Mouse (Mus musculus): Measurements from ENCODE around the gene Stxbp2. TPM values are rescaled to one million over a fixed set of nuclear protein-coding genes. Genes with fewer than 3 reads are reported as not detected.

The Stxbp2 gene
- polyA plus RNA-seq, 1 experiment from 2014 or later: 105 TPM

DNA sequence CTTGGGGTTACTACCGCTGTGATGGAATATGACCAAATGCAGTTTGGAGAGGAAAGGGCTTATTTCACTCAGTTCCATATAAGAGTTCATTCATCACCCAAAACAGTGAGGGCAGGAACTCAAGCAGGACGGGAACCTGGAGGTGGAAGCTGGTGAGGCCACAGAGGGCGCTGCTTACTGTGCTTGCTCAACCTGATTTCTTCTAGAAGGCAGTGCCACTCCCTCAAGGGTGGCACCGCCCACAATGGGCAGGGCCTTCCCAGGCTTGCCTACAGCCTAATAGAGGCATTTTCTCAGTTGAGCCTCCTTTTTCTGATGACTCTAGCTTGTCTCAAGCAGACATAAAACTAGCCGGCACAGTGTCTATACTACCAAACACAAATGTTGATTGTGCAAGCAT lies 15.0 kb downstream of the Stxbp2 start:
- no peak overlapping the region for H3K27ac ChIP-seq
- no peaks in the 10 kb centered on the region for H3K4me1 ChIP-seq
- WGBS: 23% methylated on average over 5 of the region's 5 CpGs
- H3K9ac ChIP-seq: no peak overlapping the region
- peak; percentile 80 for ATAC-seq (ENCODE audit: insufficient read depth, low FRiP score, low read depth)
- H3K9me3 ChIP-seq: no peaks in the 10 kb centered on the region
- H3K4me3 ChIP-seq (replicated peaks): no peak overlapping the region
- H3K27me3 ChIP-seq (replicated peaks): no peaks in the 10 kb centered on the region
- no peaks in the 10 kb centered on the region for H3K36me3 ChIP-seq
- H3K4me2 ChIP-seq: no peak overlapping the region

DNA sequence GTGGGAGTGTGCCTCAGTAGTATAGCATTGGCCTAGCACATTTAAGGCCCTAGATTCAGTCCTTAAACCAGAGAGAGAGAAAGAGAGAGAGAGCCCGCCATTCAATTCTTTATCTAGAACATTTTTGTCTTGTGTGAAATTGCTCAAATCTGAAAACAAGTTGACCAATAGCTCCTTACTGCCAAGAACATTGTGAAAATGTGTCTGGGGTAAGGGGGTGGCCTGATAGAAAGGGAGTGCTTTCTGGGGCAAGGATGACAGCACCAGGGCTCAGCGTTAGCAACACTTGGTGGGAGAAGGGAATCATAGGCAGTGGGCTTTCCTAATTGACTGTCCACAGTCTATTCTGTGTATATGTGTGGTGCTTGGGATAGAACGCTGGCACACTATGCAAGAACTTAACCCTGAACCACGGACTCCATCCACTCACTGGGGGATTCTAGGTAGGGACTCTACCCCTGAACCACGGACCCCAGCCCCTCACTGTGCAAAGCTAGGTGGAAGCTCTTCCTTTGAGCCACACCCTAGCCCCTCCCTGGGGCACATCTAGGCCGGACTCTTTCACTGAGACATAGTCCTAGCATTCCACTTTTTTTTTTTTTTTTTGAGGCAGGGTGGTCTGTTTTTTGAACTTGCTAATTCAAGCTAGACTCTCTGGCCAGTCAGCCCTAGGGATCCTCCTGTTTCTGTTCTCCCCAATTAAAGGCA lies 16.2 kb downstream of the Stxbp2 start:
- no peaks in the 10 kb centered on the region for H3K4me1 ChIP-seq
- no peaks in the 10 kb centered on the region for H3K9me3 ChIP-seq
- H3K4me3 ChIP-seq (replicated peaks): no peak overlapping the region
- no peaks in the 10 kb centered on the region for H3K36me3 ChIP-seq
- 78% methylated on average over 6 of the region's 6 CpGs for WGBS
- H3K27me3 ChIP-seq (replicated peaks): no peaks in the 10 kb centered on the region
- no peak overlapping the region for H3K9ac ChIP-seq
- no peak overlapping the region for H3K27ac ChIP-seq
- no peak overlapping the region for H3K4me2 ChIP-seq
- ATAC-seq (ENCODE audit: insufficient read depth, low FRiP score, low read depth): no peak

DNA sequence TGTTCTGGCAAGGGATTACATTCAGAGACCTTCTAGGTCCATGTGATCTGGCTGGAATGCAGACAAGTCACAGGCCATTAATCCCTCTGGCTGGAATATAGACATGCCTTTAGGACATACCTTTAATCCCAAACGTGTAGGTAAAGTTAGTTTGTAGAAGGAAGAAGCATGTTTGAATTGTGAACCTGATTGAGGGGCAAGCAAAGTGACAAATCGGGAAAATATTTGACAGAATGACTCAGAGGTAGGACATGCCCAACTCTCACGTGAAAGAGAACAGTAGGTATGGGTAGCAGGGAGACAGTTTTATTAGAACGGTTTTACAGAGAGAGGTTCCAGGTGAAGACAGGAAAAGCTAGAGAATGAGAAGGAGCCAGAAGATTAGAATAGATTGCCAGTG lies 16.8 kb downstream of the Stxbp2 start:
- no peak overlapping the region for H3K27ac ChIP-seq
- no peak overlapping the region for H3K4me3 ChIP-seq (replicated peaks)
- H3K36me3 ChIP-seq: no peaks in the 10 kb centered on the region
- no peak overlapping the region for H3K9ac ChIP-seq
- H3K4me2 ChIP-seq: no peak overlapping the region
- ATAC-seq (ENCODE audit: insufficient read depth, low FRiP score, low read depth): no peak
- H3K9me3 ChIP-seq: no peaks in the 10 kb centered on the region
- 71% methylated on average over 4 of the region's 4 CpGs for WGBS
- no peaks in the 10 kb centered on the region for H3K4me1 ChIP-seq
- H3K27me3 ChIP-seq (replicated peaks): no peaks in the 10 kb centered on the region

DNA sequence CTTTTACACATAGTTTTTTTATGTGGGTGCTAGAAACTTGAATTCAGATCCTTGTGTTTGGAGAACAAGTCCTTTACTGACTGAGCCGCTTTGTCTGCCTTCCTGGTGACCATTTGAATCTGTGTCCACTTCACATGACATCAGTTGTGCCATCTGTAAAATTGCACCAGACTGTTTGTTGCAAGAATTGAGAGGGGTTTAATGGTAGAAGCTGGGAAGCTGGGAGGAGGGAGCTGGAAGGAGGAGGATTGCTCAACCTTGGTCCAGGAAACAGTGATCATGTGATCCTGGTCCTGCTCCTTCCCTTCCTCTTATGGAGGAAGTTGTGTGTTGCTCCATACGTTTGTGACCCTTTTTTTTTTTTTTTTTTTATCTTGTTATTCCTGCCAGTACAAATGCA lies 17.5 kb downstream of the Stxbp2 start:
- ATAC-seq (ENCODE audit: insufficient read depth, low FRiP score, low read depth): no peak

DNA sequence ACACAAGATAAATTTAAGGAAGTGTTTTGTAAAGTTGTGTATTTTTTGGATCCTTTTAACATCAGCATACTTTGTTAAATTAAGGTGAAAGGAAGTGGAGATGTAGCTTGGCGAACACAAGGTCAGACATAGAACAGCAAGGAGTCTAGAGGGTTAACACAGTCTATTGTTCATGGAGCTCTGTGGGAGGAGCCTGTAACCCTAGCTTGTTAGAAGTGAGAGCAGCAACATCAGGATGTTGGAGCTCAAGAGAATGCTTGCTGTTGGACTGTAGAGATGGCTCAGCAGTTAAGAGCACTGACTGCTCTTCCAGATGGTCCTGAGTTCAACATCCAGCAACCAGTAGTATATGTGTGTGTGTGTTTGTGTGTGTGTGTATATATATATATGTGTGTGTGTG lies 18.2 kb downstream of the Stxbp2 start:
- Histone ChIP-seq H3K9me3 (no peaks in the 10 kb centered on the region), H3K4me1 (no peaks in the 10 kb centered on the region), H3K36me3 (no peaks in the 10 kb centered on the region), H3K4me3 (replicated peaks) (no peak overlapping the region), H3K4me2 (peak overlapping the region; percentile 6; the same call in 1 of the 2 replicates), H3K9ac (no peak overlapping the region), H3K27ac (no peak overlapping the region), H3K27me3 (replicated peaks) (no peaks in the 10 kb centered on the region)
- no peak for ATAC-seq (ENCODE audit: insufficient read depth, low FRiP score, low read depth)
- 41% methylated on average over 1 of the region's 1 CpGs for WGBS

More for the DNA sequence above, 17.5 kb downstream of the Stxbp2 start:
- H3K27me3 ChIP-seq (replicated peaks): no peaks in the 10 kb centered on the region
- no peaks in the 10 kb centered on the region for H3K9me3 ChIP-seq
- H3K27ac ChIP-seq: no peak overlapping the region
- 69% methylated on average over 2 of the region's 2 CpGs for WGBS
- no peaks in the 10 kb centered on the region for H3K4me1 ChIP-seq
- no peak overlapping the region for H3K4me3 ChIP-seq (replicated peaks)
- H3K9ac ChIP-seq: no peak overlapping the region
- no peaks in the 10 kb centered on the region for H3K36me3 ChIP-seq
- H3K4me2 ChIP-seq: no peak overlapping the region

DNA sequence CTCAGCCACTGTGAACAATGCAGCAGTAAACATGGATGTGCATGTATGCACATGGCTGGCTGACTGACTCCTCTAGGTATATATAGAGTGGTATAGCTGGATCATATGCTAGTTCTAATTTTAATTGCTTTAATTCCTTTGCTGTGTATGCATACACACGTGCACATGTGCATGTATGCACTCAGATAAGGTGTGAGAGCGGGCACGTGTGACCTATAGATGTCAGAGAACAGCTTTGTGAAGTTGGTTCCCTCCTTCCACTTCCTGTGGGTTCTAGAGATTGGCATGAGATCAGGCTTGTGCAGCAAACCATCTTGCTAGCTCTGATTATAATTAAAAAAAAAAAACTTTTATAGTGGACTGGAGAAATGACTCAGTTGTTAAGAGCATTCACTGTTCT lies 22.1 kb downstream of the Stxbp2 start:
- 64% methylated on average over 3 of the region's 3 CpGs for WGBS
- H3K9ac ChIP-seq: no peak overlapping the region
- H3K27ac ChIP-seq: no peak overlapping the region
- ATAC-seq (ENCODE audit: insufficient read depth, low FRiP score, low read depth): no peak
- H3K27me3 ChIP-seq (replicated peaks): no peaks in the 10 kb centered on the region
- H3K9me3 ChIP-seq: no peaks in the 10 kb centered on the region
- no peak overlapping the region for H3K4me3 ChIP-seq (replicated peaks)
- no peak overlapping the region for H3K4me2 ChIP-seq
- no peaks in the 10 kb centered on the region for H3K36me3 ChIP-seq
- H3K4me1 ChIP-seq: no peaks in the 10 kb centered on the region

DNA sequence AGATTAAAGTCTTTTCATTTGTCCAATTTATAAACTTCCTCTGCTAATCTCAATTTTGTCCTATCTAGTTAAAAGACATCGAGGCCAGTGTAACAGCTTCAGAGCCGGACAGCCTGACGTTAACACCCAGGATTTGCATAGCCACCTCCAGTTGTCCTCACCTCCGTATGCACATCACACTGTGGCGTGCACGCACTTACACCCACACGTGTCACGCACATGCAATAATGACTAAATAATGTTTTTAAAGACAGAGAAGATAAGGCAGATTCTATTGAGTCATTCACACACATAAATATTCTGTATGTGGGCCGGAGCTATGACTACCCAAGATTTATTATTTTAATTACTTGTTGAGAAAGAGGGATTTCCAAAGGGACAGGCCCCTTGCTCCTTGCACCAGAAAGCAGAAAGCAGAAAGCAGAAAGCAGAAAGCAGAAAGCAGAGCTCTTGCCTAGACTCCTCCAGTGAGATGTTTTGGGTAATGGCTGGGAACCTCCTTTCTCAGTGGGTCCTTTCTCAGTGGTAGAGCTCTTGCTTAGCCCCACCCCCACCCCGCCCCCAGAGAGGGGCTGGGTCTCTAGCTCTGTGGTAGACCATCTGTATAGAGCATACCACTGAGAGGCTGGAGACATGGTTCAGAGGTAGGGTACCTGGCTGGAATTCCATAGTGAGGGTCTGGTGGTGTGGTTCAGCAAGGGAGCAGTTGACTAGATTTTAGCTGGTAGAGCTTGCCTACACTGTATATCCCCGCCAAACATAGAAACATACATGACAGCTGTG lies 24.2 kb downstream of the Stxbp2 start:
- Histone ChIP-seq H3K36me3 (no peaks in the 10 kb centered on the region), H3K9ac (no peak overlapping the region), H3K27ac (no peak overlapping the region), H3K4me1 (no peaks in the 10 kb centered on the region), H3K4me2 (no peak overlapping the region), H3K9me3 (no peaks in the 10 kb centered on the region), H3K4me3 (replicated peaks) (no peak overlapping the region), H3K27me3 (replicated peaks) (no peaks in the 10 kb centered on the region)
- WGBS: 66% methylated on average over 11 of the region's 11 CpGs
- no peak for ATAC-seq (ENCODE audit: insufficient read depth, low FRiP score, low read depth)

DNA sequence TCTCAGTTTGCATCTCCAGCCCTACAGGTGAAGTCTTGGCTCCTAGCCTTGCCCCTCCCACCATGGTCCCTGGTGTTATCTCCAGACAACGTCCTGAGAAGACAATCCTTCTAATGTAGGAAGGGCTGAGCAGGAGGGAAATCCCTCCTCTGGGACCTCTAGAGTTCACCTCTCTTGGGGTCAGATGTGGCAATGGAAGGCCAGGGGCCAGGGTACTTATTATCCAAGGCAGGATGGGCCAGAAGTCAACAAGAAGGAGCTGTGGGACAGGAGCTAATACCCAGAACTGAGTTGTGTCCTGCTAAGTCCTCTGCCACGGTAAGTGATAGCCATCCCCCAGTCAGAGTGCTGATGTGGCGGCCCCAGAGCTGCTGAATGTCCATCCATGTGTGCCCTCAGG lies 24.8 kb downstream of the Stxbp2 start, which contains the start of gene Retn:
Retn (plus strand) TSS at position 245 of the 400 bp plus-strand sequence.
- ATAC-seq (ENCODE audit: insufficient read depth, low FRiP score, low read depth): no peak

DNA sequence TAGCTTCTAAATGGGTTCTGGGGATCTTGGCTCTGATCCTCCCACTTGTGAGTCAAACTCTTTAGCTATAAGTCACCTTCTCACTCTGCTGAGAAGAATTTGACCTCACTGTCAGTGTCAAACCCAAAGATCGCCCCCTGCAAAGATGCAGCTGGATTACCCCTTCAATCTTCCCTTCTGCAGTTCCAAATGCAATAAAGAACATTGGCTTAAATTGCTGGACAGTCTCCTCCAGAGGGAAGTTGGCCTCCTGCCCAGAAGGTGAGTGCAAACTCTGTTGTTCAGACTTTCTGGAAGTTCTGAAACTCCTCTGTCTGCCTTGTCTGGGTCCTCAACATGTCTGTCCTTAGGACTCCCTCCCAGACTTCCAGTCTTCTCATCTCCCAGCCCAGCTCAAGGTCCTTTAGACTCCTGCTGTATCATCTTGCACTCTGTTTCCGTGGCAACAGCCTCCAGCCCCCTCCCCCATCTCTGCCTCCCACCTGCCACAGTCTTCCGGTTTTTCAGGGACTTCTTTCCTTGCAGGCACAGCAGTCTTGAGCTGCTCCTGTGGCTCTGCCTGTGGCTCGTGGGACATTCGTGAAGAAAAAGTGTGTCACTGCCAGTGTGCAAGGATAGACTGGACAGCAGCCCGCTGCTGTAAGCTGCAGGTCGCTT lies 26.1 kb downstream of the Stxbp2 start:
- Histone ChIP-seq H3K4me3 (replicated peaks) (no peak overlapping the region), H3K27ac (no peak overlapping the region), H3K9me3 (no peaks in the 10 kb centered on the region), H3K36me3 (no peaks in the 10 kb centered on the region), H3K4me1 (no peaks in the 10 kb centered on the region), H3K27me3 (replicated peaks) (no peaks in the 10 kb centered on the region), H3K9ac (no peak overlapping the region), H3K4me2 (no peak overlapping the region)
- no peak for ATAC-seq (ENCODE audit: insufficient read depth, low FRiP score, low read depth)
- 21% methylated on average over 7 of the region's 7 CpGs for whole genome bisulfite sequencing

More for the DNA sequence above, 24.8 kb downstream of the Stxbp2 start, which contains the start of gene Retn:
- Histone ChIP-seq H3K4me2 (no peak within 1 kb of the TSS), H3K27ac (no peak within 1 kb of the TSS), H3K4me1 (no peaks in the 10 kb centered on the region), H3K9me3 (no peaks in the 10 kb centered on the region), H3K36me3 (no peaks in the 10 kb centered on the region), H3K27me3 (replicated peaks) (no peaks in the 10 kb centered on the region), H3K9ac (no peak within 1 kb of the TSS), H3K4me3 (replicated peaks) (no peak within 1 kb of the TSS)
- 66% methylated on average over 3 of the region's 3 CpGs for WGBS

DNA sequence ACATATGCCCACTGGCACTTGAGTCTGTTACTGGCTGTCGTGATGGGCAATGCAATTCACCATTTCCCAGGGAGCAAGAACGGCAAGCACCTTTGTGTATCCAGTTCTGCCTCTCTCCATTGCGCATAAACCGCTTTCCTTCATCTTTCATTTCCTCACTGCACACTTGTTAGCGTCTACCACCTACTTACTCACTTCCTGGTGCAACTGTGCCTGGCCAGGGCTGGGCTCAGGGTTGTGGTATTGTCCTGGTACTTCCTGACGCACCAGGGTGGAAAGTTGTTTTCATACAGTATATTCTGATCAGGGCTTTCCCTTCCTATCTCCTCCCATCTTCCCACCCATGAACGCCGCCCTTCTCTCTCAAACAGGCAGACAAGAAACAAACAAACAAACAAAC lies 30.1 kb downstream of the Stxbp2 start:
- Histone ChIP-seq H3K27ac (no peak overlapping the region), H3K36me3 (no peaks in the 10 kb centered on the region), H3K4me3 (replicated peaks) (no peak overlapping the region), H3K4me2 (no peak overlapping the region), H3K9ac (no peak overlapping the region), H3K27me3 (replicated peaks) (no peaks in the 10 kb centered on the region), H3K4me1 (no peaks in the 10 kb centered on the region), H3K9me3 (no peaks in the 10 kb centered on the region)
- 73% methylated on average over 8 of the region's 8 CpGs for WGBS
- no peak; the same call in 1 of the 2 replicates for ATAC-seq (ENCODE audit: insufficient read depth, low FRiP score, low read depth)

DNA sequence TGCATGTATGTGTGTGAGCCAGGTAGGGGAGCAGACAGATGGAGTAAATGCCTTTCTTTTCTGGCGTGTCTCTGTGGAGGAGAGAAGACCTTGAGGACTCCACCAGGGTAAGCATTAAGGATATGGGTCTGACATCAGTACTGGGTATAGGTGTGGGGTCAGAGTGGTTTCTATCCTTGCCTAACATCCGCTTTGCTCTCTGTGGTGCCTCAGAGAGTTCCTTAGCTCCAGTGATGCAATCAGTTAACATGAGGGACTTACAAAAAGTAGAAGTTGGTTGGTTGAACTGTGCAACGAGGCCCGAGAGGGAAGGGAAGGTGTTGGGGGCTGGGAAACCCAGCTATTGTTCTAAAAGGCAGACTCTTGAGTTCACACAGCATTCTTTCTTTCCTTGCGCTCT lies 33.6 kb downstream of the Stxbp2 start:
- ATAC-seq (ENCODE audit: insufficient read depth, low FRiP score, low read depth): no peak
- H3K27ac ChIP-seq: no peak overlapping the region
- H3K9me3 ChIP-seq: no peaks in the 10 kb centered on the region
- H3K4me2 ChIP-seq: no peak overlapping the region
- 56% methylated on average over 5 of the region's 5 CpGs for WGBS
- no peaks in the 10 kb centered on the region for H3K36me3 ChIP-seq
- no peak overlapping the region for H3K9ac ChIP-seq
- no peak overlapping the region for H3K4me3 ChIP-seq (replicated peaks)
- no peaks in the 10 kb centered on the region for H3K4me1 ChIP-seq
- H3K27me3 ChIP-seq (replicated peaks): no peaks in the 10 kb centered on the region

DNA sequence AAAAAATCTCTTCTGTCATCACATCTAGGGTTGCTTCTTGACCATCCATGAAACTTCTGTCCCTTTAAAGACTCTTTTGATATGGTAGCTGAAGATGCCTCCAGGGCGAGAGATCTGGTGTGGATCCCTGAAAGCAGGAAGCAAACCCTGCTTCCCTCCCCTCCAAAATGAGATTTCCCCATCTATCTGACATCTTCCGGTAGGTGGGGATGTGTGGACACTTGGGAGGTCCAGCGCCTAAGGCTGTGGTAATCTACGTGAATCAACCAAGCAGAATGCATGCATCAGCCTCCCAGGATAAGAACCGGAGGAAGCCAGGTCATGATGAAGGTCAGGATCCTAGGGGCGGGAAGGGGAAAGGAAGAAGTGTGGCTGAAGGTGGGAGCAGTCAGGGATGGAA lies 34.8 kb downstream of the Stxbp2 start, which contains the start of gene Mcemp1:
Mcemp1 (plus strand) TSS at position 248 of the 400 bp plus-strand sequence.
- no peaks in the 10 kb centered on the region for H3K4me1 ChIP-seq
- H3K4me3 ChIP-seq (replicated peaks): no peak within 1 kb of the TSS
- 69% methylated on average over 6 of the region's 6 CpGs for WGBS
- H3K27ac ChIP-seq: no peak within 1 kb of the TSS; the same call in 1 of the 2 replicates
- no peaks in the 10 kb centered on the region for H3K27me3 ChIP-seq (replicated peaks)
- ATAC-seq (ENCODE audit: insufficient read depth, low FRiP score, low read depth): no peak
- no peak within 1 kb of the TSS for H3K4me2 ChIP-seq
- H3K9ac ChIP-seq: no peak within 1 kb of the TSS
- no peaks in the 10 kb centered on the region for H3K36me3 ChIP-seq
- no peaks in the 10 kb centered on the region for H3K9me3 ChIP-seq
